13 mouse cellular contexts compared by ENCODE assay signal in genomic region chr6:134781494-134781913, GRCm38 (mm10). TPM values are rescaled to one million over a fixed set of nuclear protein-coding genes. Genes with fewer than 3 reads are reported as not detected.
A peak's percentile ranks its signal among the peaks of the same experiment; 100 is the strongest.
DNase-seq lines count a peak whose midpoint lies in the region; ATAC-seq and TF ChIP-seq lines count a peak whose summit lies in the region.
"Had no signal": no experiment of that assay in that cellular context is flagged by ENCODE, and none has a peak within 500 bp of the region (broad histone marks: within the 10 kb centered on the region; RNA-seq: fewer than 3 reads in every experiment).

No protein-coding gene starts in this region.

- intact Hi-C loops in gastrocnemius, postnatal 14 days (cut with DNase I; ENCODE audit: low total_unique reads): no loop called here

- DNase-seq in gastrocnemius, postnatal 25 days: peak; percentile 11
- DNase-seq in gastrocnemius, postnatal 14 days: no peak
- no peak for DNase-seq in G1E (ENCODE audit: low spot score)
- DNase-seq in cerebellum, adult 9-11 months: peak; percentile 55
- no peak for DNase-seq in forebrain, postnatal 0 days
- no peak for DNase-seq in layer of hippocampus, postnatal 36 days
- DNase-seq: lung, postnatal 14 days; midbrain, embryonic 14.5 days had no signal

- WGBS in liver, embryonic 12.5 days (ENCODE audit: insufficient replicate concordance): 38% methylated on average over 7 of the region's 7 CpGs
- 82% methylated on average over 7 of the region's 7 CpGs for WGBS in forebrain, postnatal 0 days
- WGBS in kidney, embryonic 16.5 days: 84% methylated on average over 7 of the region's 7 CpGs

- peak overlapping the region; percentile 54 for H3K9ac ChIP-seq in liver, embryonic 12.5 days
- H3K9ac ChIP-seq in forebrain, postnatal 0 days: no peak overlapping the region
- no peak overlapping the region for H3K9ac ChIP-seq in kidney, embryonic 16.5 days (replicated peaks; ENCODE audit: low read length)
- H3K9ac ChIP-seq: limb, embryonic 12.5 days had no signal

- H3K4me2 ChIP-seq in liver, embryonic 12.5 days: peak overlapping the region; percentile 64
- no peak overlapping the region for H3K4me2 ChIP-seq in forebrain, postnatal 0 days (ENCODE audit: low read depth)
- no peak overlapping the region for H3K4me2 ChIP-seq in kidney, embryonic 16.5 days (replicated peaks; ENCODE audit: low read depth, low read length)
- H3K4me2 ChIP-seq: limb, embryonic 12.5 days had no signal

- H3K4me1 ChIP-seq in G1E (ENCODE audit: insufficient read depth, low read depth, low read length): peaks cover 27% of the 10 kb centered on the region
- H3K4me1 ChIP-seq in liver, embryonic 12.5 days: peaks cover 52% of the 10 kb centered on the region
- no peaks in the 10 kb centered on the region for H3K4me1 ChIP-seq in forebrain, postnatal 0 days (ENCODE audit: insufficient read depth)
- no peaks in the 10 kb centered on the region for H3K4me1 ChIP-seq in kidney, embryonic 16.5 days (ENCODE audit: insufficient read depth, low read length)
- H3K4me1 ChIP-seq: limb, embryonic 12.5 days had no signal

- H3K9me3 ChIP-seq in G1E (replicated peaks): no peaks in the 10 kb centered on the region
- H3K9me3 ChIP-seq in liver, embryonic 12.5 days (replicated peaks): no peaks in the 10 kb centered on the region
- no peaks in the 10 kb centered on the region for H3K9me3 ChIP-seq in forebrain, postnatal 0 days (ENCODE audit: low read length)
- H3K9me3 ChIP-seq in kidney, embryonic 16.5 days (ENCODE audit: low read length): no peaks in the 10 kb centered on the region
- H3K9me3 ChIP-seq: limb, embryonic 12.5 days had no signal

- TF ChIP-seq CTCF in G1E (IDR thresholded peaks at IDR 0.05; ENCODE audit: low read depth, low read length): no peak
- no peak for TF ChIP-seq CTCF in forebrain, postnatal 0 days (IDR thresholded peaks at IDR 0.05; ENCODE audit: low read depth)

- H3K36me3 ChIP-seq in G1E (replicated peaks): peaks cover 9% of the 10 kb centered on the region
- H3K36me3 ChIP-seq in liver, embryonic 12.5 days: no peaks in the 10 kb centered on the region
- H3K36me3 ChIP-seq in forebrain, postnatal 0 days (ENCODE audit: insufficient read depth): no peaks in the 10 kb centered on the region
- H3K36me3 ChIP-seq in kidney, embryonic 16.5 days (ENCODE audit: insufficient read depth, low read length): no peaks in the 10 kb centered on the region

- no peaks in the 10 kb centered on the region for H3K27me3 ChIP-seq in G1E (ENCODE audit: insufficient read depth, low read length)
- H3K27me3 ChIP-seq in liver, embryonic 12.5 days (replicated peaks): no peaks in the 10 kb centered on the region
- H3K27me3 ChIP-seq in forebrain, postnatal 0 days (ENCODE audit: insufficient read depth, low read length): no peaks in the 10 kb centered on the region
- H3K27me3 ChIP-seq in kidney, embryonic 16.5 days (ENCODE audit: insufficient read depth, low read length): no peaks in the 10 kb centered on the region
- H3K27me3 ChIP-seq: limb, embryonic 12.5 days had no signal

- peak overlapping the region; percentile 91 for H3K27ac ChIP-seq in liver, embryonic 12.5 days
- no peak overlapping the region for H3K27ac ChIP-seq in forebrain, postnatal 0 days (ENCODE audit: low read depth, low read length)
- H3K27ac ChIP-seq in kidney, embryonic 16.5 days (ENCODE audit: low read length): no peak overlapping the region
- H3K27ac ChIP-seq: kidney, postnatal 0 days; limb, embryonic 12.5 days had no signal

- no peak; the same call in 1 of the 2 replicates for ATAC-seq in G1E (ENCODE audit: extremely low read depth, insufficient number of reproducible peaks, low FRiP score, poor library complexity, severe bottlenecking)
- peak; percentile 98 for ATAC-seq in liver, embryonic 12.5 days
- no peak for ATAC-seq in forebrain, postnatal 0 days
- ATAC-seq in kidney, embryonic 16.5 days (ENCODE audit: low FRiP score, low TSS enrichment): no peak; the same call in 1 of the 2 replicates
- ATAC-seq: activated CD4-positive, CD25-positive, alpha-beta regulatory T cell, adult 4 months had no signal

- H3K4me3 ChIP-seq in G1E (ENCODE audit: low read depth, low read length): peak overlapping the region; percentile 24; the same call in 1 of the 2 replicates
- H3K4me3 ChIP-seq in liver, embryonic 12.5 days: peak overlapping the region; percentile 45
- H3K4me3 ChIP-seq in forebrain, postnatal 0 days (ENCODE audit: low read depth, low read length): no peak overlapping the region
- H3K4me3 ChIP-seq in kidney, embryonic 16.5 days (ENCODE audit: low read length): no peak overlapping the region
- H3K4me3 ChIP-seq: limb, embryonic 12.5 days had no signal

RNA-seq across cellular contexts. Expression of gene Dusp16, which starts 10.9 kb away (rescaled TPM):
- 10 to 100 TPM; 13.3 to 17.4 TPM for total RNA-seq in gastrocnemius, postnatal 25 days (2021)
- total RNA-seq in gastrocnemius, postnatal 14 days (2021): 10 to 100 TPM; 13.5 to 14.4 TPM
- total RNA-seq in G1E (2014; fragmentation: Nextera tagmentation) (55.5 TPM in 2 replicates), G1E (2017) (9.9 and 15.0 TPM in 2 replicates)
- 2.9 and 5.2 TPM in 2 replicates for polyA plus RNA-seq in G1E (2012)
- polyA plus RNA-seq in liver, embryonic 12.5 days (2016; fragmentation: Nextera tagmentation; extraction: Ambion mirVana): 6.6 and 6.7 TPM in 2 replicates
- 3.4 and 5.7 TPM in 2 replicates for total RNA-seq in forebrain, postnatal 0 days (2014; rRNA removed)
- 1.9 and 2.7 TPM in 2 replicates for polyA plus RNA-seq in forebrain, postnatal 0 days (2015; fragmentation: Nextera tagmentation; extraction: Ambion mirVana)
- polyA plus RNA-seq in kidney, embryonic 16.5 days (2015; fragmentation: Nextera tagmentation; extraction: Ambion mirVana): 11.9 and 12.4 TPM in 2 replicates
- 1 to 10 TPM; 8.6 to 8.9 TPM for total RNA-seq in layer of hippocampus, postnatal 36 days (2021)

RNA-seq across cellular contexts. Expression of gene Crebl2, which starts 48.5 kb away (rescaled TPM):
- total RNA-seq in gastrocnemius, postnatal 25 days (2021): 1 to 10 TPM; 7.2 to 7.6 TPM
- total RNA-seq in gastrocnemius, postnatal 14 days (2021): 1 to 10 TPM; 3.5 to 5.0 TPM
- total RNA-seq in G1E (2014; fragmentation: Nextera tagmentation): 8.4 and 11.4 TPM in 2 replicates
- total RNA-seq in G1E (2017): 10.7 and 12.3 TPM in 2 replicates
- polyA plus RNA-seq in G1E (2012): 2.0 and 2.4 TPM in 2 replicates
- 1.2 and 1.8 TPM in 2 replicates for polyA plus RNA-seq in liver, embryonic 12.5 days (2016; fragmentation: Nextera tagmentation; extraction: Ambion mirVana)
- total RNA-seq in forebrain, postnatal 0 days (2014; rRNA removed): 5.2 and 7.9 TPM in 2 replicates
- 1.6 and 2.6 TPM in 2 replicates for polyA plus RNA-seq in forebrain, postnatal 0 days (2015; fragmentation: Nextera tagmentation; extraction: Ambion mirVana)
- 2.8 TPM in 2 replicates for polyA plus RNA-seq in kidney, embryonic 16.5 days (2015; fragmentation: Nextera tagmentation; extraction: Ambion mirVana)
- total RNA-seq in layer of hippocampus, postnatal 36 days (2021): 10 to 100 TPM; 41.1 to 41.7 TPM

Comparison
In these comparisons a context has a peak if more than half of its experiments do, and no peak if none do; other contexts are left out.
1. DNase-seq: peak in gastrocnemius, postnatal 25 days (single experiment) and cerebellum, adult 9-11 months (single experiment); none in gastrocnemius, postnatal 14 days (single experiment), G1E (single experiment), forebrain, postnatal 0 days (single experiment) and layer of hippocampus, postnatal 36 days (0 of 2).
2. H3K4me3 ChIP-seq: peak in G1E (single experiment) and liver, embryonic 12.5 days (single experiment); none in forebrain, postnatal 0 days (single experiment) and kidney, embryonic 16.5 days (single experiment).